Mouse (Mus musculus) thymus, postnatal 36 days (tissue): ENCODE measurements around the gene S1pr3.

ENCODE experiments used
- DNase-seq, 2 experiments: peaks; one replicate each; pipeline ENCODE4 v3.0.0; 2022; ENCODE audit warnings: mixed read lengths in 2 of 2

The S1pr3 gene

DNA sequence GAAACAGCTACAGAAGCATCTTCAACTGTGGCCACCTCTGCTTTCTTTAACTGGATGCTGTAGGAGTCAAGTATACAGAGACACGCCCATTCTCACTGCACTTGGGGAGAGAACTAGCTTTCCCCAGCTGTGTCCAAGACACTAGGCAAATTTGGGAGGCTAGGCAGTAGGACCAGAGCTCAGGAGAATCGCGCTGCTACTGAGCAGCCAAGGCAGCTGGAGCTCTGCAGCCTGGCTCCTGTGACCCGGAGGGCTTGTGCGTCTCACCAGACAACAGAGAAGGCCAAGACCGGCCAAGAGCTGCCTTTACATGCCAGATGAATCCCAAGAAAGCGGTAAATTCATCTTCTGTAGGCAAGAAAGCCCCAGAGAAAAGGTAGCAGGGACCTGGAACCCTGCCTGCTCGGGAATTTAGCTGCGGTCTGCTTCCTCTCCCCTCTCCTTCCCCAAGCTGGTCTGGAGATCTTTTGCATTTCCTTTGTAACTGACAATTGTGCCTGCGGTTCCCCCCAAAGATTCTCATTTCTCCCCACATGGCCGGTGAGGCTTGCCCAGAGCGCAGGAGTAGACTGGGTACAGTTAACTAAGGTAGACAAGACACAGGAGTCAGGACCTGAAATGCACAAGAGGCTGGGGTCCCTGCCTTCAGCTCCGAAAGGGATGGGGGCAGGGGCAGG lies 760 bp upstream of the S1pr3 start:
- DNase-seq: no peak

DNA sequence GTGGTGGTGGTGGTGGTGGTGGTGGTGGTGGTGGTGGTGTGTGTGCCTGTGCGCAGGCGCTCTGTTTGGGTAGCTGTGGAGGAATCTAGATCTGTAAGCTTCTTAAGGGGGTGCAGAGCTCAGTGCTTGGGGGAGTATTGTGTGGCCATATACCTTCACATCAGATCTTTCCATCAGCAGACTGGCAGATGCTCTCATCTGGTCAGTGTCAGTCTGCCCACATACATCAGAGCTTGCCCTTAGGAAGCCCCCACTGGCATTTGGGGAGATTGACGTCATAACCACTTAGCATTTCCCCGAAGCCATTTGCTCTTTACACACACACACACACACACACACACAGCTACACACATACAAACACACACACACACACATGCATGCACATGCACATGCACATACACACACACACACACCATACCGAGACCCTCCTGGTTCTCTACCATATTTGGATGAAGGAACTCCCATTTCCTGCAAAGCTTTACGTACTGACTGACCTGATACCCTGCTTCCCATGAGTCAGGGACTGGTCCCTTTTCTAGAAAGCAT lies 1.6 kb downstream of the S1pr3 start:
- no peak for DNase-seq

DNA sequence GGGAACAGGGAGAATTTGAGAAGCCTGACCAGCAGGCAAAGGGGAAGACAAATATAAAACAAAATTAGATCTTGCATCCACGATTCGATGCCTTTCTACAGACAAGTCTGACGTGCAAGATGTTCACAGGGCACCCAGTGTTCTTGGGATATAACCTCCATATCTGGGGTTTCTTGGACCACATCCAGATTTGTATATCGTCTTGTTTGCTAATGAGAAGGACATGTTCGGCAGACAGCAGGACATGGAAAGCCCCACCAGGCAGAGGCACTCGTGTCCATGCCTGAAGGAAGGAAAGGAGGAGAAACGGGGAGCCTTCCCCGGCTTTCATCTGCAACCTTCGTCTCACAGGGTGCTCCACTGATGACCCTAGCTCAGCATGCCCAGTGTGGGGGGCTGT lies 2.8 kb downstream of the S1pr3 start:
- DNase-seq: no peak

DNA sequence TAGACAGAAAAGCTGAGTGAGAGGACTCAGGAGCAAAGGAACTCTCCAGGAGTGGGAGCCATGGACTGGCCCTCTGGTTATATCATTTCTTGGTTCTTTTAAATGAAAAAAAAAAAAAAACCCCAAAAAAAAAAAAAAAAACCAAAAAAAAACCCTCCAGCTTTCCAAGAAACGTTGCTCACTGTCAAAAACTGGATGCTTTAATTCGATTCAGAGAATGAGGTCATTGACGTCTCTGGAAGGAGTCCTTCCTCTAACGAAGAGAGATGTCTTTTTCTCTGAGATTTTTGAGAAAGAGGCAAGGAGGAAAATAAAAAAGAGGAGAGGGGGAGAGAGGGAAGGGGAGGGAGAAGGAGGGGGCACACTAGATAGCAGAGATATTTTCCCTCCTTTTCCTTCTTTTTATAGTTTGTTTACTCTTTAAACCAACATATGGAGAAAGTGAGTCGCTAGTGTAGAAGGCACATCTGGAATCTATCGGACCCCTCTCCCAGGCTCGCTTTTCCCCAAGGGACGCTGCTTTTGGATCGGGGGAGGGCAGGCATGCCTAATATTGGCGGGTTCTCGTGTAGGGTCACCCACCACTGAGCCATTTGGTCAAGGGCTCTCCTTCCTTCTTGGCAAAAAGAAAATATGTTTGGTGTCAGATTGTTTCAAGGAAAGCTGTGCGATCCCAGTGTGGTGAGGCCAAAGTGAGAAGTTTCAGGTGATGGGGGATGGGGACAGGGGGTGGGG lies 3.4 kb downstream of the S1pr3 start:
- no peak for DNase-seq

DNA sequence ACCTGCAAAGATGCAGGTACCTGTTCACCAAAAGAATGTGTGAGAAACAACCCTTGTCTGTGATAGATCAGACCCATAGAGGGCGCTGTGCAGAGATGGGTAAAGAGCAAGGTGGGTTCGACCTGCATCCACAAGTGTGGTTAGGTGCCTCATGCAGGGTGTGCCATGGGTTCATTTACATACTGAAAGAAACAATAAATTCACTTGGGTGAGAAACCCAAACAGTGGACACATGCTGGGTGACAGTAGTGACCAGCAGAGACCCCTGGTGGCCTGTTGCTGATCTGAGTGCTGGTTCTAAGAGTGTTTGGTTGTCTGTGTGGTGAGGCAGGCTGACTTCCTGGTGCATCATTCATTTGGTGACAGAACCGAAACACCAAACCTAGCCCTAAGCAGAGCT lies 5.0 kb downstream of the S1pr3 start:
- DNase-seq: no peak

DNA sequence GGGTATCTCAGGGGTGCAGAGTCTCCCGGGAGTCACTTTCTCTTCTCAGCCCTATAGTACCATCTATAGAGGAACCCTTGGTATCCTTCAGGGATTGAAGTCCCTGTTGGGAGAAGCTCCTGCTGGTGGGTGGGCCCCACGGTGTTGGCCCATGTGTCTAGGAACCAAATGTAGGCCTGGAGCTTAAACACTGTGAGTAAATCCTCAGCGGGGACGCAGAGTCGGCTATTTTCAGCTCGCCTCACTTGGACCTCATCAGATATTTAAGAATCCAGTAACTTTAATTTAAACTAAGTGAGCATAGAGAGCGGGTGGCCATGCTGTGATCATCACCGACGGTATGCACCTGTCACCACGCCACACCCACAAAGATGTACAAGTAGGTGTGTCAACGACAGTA lies 8.3 kb downstream of the S1pr3 start:
- no peak for DNase-seq

DNA sequence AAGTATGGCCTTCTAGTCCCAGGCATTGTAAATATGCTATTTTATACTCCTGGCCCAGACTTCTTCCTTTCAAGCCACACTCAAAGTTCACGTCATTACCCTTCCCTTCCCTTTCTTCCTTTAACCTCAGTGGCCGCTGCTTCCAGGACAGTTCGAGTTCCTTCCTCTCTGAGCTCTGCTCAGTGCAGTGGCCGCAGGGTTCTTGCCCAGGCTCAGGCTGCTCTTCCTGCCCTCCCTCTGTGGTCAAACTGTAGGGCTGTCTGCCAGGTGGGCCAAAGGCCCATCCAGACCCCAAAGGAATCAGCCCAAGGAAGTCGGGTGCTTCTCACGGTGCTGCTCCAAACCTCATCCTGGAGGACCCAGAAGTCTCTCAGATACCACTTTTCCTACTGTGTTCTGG lies 9.4 kb downstream of the S1pr3 start:
- no peak for DNase-seq

DNA sequence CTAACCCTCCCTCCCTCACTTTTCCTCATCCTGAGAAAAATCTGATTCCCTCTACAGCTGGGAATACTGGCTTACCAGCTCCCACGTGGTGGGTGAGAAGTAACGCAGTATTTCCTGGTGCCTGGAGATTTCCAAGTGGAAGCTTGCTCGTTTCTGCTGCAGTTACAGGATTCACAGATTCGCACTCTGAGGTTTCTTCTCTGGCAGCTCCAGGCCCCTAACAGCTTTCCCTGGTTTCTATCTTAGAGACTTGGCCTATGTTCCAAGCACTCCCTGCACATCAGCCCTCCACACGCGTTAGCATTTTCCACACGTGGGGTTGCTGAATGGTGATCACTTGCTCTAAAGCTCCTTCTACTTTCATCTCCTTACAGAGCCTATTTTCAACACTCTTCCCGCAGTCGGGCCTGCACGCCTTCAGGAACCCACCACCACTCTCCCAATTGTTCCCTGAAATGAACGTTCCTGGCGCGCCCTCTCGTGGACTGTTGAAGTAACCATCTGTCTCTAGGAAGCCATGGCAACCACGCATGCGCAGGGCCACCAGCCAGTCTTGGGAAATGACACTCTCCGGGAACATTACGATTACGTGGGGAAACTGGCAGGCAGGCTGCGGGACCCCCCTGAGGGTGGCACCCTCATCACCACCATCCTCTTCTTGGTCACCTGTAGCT lies 10.0 kb downstream of the S1pr3 start:
- DNase-seq: peak; percentile 81 to 87

DNA sequence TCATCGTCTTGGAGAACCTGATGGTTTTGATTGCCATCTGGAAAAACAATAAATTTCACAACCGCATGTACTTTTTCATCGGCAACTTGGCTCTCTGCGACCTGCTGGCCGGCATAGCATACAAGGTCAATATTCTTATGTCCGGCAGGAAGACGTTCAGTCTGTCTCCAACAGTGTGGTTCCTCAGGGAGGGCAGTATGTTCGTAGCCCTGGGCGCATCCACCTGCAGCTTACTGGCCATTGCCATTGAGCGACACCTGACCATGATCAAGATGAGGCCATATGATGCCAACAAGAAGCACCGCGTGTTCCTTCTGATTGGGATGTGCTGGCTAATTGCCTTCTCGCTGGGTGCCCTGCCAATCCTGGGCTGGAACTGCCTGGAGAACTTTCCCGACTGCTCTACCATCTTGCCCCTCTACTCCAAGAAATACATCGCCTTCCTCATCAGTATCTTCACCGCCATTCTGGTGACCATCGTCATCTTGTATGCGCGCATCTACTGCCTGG lies 10.6 kb downstream of the S1pr3 start:
- no peak for DNase-seq

DNA sequence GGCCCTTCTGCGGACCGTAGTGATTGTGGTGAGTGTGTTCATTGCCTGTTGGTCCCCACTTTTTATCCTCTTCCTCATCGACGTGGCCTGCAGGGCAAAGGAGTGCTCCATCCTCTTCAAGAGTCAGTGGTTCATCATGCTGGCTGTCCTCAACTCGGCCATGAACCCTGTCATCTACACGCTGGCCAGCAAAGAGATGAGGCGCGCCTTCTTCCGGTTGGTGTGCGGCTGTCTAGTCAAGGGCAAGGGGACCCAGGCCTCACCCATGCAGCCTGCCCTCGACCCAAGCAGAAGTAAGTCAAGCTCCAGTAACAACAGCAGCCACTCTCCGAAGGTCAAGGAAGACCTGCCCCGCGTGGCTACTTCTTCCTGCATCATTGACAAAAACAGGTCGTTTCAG lies 11.1 kb downstream of the S1pr3 start:
- DNase-seq: no peak

DNA sequence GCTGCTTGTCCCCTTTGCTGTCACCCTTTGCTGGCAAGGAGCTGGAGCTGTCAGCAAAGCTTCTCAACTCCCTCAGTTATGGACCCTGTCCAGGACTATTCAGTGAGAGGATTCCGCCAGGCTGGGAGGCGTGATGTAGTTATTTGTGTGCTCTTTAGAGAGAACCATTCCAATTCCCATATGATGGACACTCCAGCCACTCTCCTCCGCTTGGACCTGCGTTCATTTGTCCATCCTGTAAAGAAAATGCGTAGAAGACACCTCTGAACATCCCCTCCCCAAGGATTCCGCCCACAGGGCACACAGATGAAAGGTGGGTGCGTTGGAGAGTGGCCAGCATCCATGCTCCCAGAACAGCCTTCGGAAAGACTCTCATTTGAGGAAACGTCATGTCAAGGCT lies 12.4 kb downstream of the S1pr3 start:
- no peak for DNase-seq

DNA sequence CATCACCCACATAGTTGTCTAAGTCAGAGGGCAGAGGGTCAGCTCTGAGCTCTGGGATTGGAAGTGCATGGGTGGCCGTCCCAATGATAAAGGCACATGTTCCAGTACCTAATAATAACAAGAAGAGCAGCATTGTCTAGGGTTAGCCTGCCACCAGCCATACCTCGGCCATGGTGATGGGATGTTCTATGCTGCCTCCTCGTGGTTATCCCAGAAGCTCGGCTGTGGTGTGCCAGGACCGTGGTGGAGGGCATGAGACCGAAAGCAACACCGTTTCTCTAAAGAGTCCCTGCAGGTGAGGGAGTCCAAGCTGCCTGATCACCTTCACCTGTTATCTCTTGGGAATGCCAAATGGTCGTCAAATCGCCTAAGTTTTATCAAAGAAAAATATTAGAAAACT lies 15.2 kb downstream of the S1pr3 start:
- no peak for DNase-seq

DNA sequence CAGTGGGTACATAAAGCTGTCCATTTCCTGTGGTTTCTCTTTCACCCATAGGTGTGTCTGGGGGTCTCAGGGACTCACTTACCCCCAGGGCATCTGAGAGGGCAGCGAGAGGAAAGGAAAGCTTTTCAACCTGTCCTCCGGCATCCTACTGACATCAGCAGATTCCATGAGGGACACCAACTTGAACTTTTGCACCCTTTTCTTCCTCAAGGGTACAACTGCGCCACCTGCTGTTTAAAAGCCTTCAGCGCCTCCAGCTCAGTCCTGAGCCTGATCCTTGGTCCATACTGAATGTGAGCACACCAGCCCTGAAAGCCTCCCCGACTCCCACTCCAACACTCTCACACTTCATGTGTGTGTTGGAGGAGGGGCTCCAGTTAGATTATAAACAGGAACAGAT lies 16.2 kb downstream of the S1pr3 start:
- peak; percentile 23 to 48 for DNase-seq

DNA sequence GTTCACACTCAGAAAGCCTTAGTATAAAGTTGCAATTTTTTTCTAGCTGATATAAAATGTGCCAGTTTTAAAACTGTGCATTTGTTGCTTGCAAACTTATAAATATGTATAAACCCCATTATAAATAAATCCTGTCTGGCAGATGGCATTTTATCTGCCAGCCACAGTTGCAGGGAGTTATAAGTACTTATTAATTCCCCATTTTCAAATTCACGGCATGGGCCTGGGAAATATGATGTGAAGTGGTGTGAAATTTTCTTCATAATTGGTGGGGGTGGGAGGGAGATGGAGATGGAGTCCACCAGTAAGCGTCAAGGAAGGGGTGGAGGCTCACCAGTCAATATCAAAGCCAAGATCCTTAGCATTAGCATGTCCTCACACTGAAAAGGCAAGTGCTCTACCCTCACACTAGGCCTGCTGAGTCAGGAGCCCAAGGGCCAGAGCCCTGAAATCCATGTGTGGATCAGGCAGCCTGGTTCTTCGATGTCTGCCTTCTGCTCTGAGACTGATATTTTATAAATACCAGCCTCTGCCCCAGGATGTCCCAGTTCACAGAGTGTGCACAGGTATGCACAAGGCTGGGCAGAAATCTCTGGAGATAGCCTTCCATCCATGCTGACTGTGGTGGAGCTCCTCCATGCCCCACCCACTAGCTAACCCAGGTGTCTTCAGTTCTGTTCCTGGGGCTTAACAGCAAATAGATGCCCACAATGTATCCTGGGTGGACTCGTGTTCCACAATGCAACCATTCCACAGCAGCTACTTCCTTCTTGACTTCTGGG lies 17.4 kb downstream of the S1pr3 start:
- DNase-seq: no peak

DNA sequence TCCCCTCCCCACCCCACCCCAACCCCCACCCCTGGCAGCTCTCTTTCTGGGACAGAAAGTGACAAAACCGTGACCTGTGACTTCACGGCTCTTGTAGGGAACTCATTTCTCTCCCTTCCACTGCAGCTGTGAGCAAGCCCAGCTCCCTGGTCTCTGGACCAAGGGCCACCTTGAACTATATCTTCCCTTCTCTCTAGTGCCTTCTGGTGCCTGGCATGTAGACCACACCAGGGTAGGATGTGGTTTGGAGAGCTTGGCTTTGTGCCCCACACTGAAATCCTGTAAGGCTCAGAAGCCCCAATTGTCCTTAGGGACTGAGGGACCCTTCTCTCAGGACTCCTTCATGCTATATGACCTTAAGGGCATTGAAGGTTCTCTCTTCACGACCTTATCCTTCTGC lies 24.9 kb downstream of the S1pr3 start:
- no peak for DNase-seq

DNA sequence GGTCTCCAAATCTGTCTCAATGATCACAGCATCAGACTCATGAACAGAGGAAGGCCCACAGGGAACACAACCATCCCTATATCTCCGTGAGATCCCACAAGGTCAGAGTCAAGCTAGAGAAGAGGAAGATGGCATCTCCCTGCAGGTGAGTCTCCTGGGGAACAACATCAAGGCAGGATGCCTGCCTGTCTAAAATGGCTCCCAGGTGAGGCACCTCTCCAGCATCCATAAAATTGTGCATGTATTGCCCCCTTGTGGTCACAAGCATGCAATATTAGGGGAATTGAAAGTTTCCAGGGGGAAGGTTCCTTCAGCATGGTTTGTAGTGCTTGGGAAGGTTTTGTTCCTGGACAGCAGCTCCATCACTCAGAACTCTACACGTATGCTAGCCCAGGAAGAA lies 26.0 kb downstream of the S1pr3 start:
- no peak for DNase-seq

DNA sequence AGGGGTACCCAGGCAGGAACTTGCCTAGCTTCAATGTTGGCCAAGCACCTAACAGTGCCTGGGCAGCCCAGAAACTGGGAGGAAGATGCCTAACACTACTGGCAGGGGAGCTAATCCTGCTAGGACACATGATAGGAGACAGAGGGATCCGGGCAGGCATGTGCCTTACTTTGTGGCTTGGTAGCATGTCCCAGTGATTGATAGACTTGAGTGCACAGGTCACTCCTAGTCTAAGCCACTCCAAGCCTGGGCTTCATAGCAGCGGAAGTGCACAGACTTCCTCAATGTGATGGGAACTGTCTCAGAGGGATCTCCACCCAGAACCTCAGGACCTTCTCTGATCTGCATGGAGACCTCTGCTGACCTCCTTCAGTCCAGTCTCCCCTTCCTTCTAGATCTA lies 26.7 kb downstream of the S1pr3 start:
- DNase-seq: no peak

DNA sequence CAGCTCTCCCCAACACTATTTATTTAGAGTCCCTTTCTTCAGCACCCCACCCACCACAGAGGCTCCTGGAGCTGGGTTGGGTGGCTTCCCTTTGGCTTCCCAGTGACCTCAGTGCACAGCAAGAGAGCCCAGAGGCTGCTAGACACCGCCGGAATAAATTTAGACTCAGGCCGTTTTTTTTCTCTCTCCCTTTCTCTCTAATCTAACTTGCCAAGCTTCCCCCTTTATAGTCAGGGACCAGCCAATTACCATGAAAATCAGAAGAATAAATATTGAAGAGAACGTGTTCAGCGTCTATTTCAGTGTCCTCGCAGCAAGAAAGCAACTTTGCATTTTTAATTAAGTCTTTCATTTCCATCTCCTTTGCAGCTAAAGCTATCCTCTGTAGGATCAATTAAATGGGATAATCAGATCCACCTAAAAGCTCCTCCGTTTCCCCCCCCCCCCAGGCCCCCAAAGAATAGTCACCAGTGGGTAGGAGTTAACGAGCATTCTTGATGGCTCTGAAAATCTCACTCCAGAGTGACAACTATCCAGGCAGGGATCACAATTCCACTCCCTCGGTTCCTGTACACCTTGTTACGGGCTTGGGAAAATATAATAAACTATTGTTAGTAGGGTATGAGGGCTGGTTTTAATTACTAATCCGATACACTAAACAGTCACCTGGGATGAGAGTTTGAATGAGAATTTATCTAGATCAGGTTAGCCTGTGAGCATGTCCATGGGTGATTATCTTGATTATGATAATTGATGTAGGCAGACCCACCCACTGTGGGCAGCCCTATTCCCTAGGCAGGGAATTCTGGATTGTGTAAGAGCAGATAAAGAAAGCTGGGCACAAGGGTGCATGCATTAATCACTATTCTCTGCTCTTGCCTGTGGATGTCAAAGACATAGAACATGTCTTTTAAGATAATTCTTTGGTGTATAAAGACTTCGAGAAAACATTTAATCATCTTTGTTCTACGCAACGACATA lies 29.0 kb downstream of the S1pr3 start:
- DNase-seq: no peak

DNA sequence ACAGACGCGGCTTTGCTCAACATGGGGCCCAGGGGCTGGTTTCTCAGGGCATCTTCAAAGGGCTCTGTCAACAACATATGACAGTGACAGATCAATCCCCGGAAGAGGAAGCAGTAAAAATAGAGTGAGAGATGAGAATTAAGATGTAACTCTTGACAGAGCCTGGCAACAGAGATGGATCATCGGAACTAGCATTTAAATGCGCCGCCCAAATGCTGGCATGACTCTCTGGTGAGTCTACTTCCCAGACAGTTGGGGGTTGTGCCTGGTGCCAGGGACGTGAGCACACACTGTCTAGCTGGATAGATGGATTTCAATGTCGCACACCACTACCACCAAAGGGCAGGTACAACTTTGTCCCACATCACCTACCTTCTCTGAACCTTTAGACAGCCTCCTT lies 34.5 kb downstream of the S1pr3 start:
- DNase-seq: no peak

DNA sequence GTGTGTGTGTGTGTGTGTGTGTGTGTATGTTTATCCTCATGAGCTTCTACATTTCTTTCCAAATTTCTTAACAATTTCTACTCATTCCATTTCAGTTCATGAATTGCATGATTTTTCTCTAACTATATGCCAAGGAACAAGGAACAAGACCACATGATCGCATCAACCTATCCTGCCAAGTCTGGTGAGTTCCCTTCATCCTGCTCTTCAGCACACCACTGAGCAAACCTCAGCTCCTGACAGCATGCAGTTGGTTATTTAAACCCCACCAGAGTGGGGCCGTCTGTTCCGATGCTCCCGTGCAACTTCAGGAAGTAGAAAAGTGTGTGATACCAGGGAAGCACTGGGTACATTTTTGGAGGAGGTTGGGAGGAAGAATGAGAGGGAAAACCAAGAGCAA lies 38.1 kb downstream of the S1pr3 start:
- no peak for DNase-seq

DNA sequence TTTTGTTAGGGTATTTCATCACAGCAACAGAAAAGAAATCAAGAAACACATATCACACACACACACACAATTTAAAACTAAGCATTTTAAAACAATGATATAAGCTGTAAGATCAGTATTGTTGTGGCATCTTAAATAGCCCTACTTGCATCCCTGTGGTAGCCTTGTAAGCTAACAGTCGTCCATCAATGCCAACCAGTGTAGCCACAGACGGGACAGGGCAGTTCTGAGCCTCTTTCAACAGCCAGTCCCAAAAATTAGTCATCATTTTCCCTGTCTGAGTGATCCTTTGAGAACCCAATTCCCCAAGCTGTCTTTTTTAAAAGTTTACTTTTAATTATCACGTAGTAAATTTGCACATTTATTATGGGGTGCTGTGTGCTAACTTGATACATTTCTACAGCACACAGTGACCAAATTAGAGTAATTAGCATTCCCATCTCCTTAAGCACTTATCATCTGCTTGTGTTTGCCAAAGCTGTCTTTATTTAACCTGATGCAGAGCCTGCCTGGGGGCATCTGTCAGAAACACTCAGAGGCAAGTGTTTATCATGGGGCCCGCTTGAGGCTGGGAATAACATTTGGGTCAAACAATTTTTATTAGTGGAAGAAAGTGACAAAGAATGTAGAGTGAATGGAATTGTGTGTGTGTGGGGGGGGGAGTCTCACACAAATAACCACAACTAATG lies 47.9 kb downstream of the S1pr3 start:
- DNase-seq: no peak
